Mouse (Mus musculus) cortical plate, adult 2 months (tissue): Measurements from ENCODE around the gene Ccdc13. TPM values are rescaled to one million over a fixed set of nuclear protein-coding genes. Genes with fewer than 3 reads are reported as not detected.

Experiments used
- H3K27ac ChIP-seq: fragments of 200-500 bp; 2 replicates; pipeline ENCODE4 v1.5.1; 2012; ENCODE audit warnings: low read length, control low read depth, inconsistent platforms; ENCODE audit not compliant: insufficient read depth
- H3K4me1 ChIP-seq: fragments of 200-500 bp; 2 replicates; pipeline ENCODE4 v1.6.1; 2011; ENCODE audit warnings: low read length; ENCODE audit not compliant: control insufficient read depth, insufficient read depth
- H3K4me3 ChIP-seq: fragments of 200-500 bp; 2 replicates; pipeline ENCODE4 v1.5.1; 2011; ENCODE audit warnings: mild to moderate bottlenecking, low read length, control low read depth; ENCODE audit not compliant: insufficient read depth
- CTCF ChIP-seq: fragments of 200-500 bp; IDR thresholded peaks from 2 replicates; pipeline ENCODE4 v1.5.1; 2011; ENCODE audit warnings: mild to moderate bottlenecking, control low read depth, low read length; ENCODE audit not compliant: insufficient read depth; ENCODE audit errors: extremely low read depth
- POLR2A ChIP-seq: fragments of 200-500 bp; IDR thresholded peaks from 2 replicates; pipeline ENCODE4 v1.6.1; 2011; ENCODE audit warnings: mild to moderate bottlenecking, low read length, control low read depth; ENCODE audit not compliant: insufficient read depth; ENCODE audit errors: extremely low read depth
- polyA plus RNA-seq: library from polyadenylated mRNA; depleted of rRNA; stranded (reverse); fragments of >200 nt; gene quantifications from 2 replicates; pipeline ENCODE4 v1.2.3, GENCODE M21; 2012

Ccdc13 gene
- polyA plus RNA-seq, 1 experiment, result 13.4 TPM

GRCm38 (mm10) chr9:121867632-121868031, 28.4 kb upstream of the Ccdc13 start:
- Histone ChIP-seq H3K4me1 (no peaks in the 10 kb centered on the region), H3K27ac (no peak overlapping the region), H3K4me3 (no peak overlapping the region)
- no peak for TF ChIP-seq CTCF
- TF ChIP-seq POLR2A, result no peak

GRCm38 (mm10) chr9:121865425-121866008, 26.3 kb upstream of the Ccdc13 start:
- no peaks in the 10 kb centered on the region for H3K4me1 ChIP-seq
- TF ChIP-seq POLR2A (no peak), CTCF (no peak)
- H3K4me3 ChIP-seq, result no peak overlapping the region
- no peak overlapping the region for H3K27ac ChIP-seq

- Histone ChIP-seq H3K4me1 (no peaks in the 10 kb centered on the region), H3K27ac (no peak overlapping the region), H3K4me3 (no peak overlapping the region)
- TF ChIP-seq CTCF, result no peak
- TF ChIP-seq POLR2A, result no peak
Observed at GRCm38 (mm10) chr9:121864837-121865236, 25.6 kb upstream of the Ccdc13 start.

GRCm38 (mm10) chr9:121860921-121861320, 21.7 kb upstream of the Ccdc13 start:
- Histone ChIP-seq H3K27ac (no peak overlapping the region), H3K4me1 (no peaks in the 10 kb centered on the region), H3K4me3 (no peak overlapping the region)
- no peak for TF ChIP-seq CTCF
- no peak for TF ChIP-seq POLR2A

- TF ChIP-seq POLR2A (no peak), CTCF (no peak)
Observed at GRCm38 (mm10) chr9:121859345-121859744, 20.1 kb upstream of the Ccdc13 start.

GRCm38 (mm10) chr9:121858153-121858488, 18.9 kb upstream of the Ccdc13 start, which contains the start of gene Higd1a:
Higd1a (minus strand) TSS chr9:121858362.
- peak within 1 kb of the TSS; percentile 62 for H3K4me3 ChIP-seq
- peak within 1 kb of the TSS; percentile 97 for H3K27ac ChIP-seq
- TF ChIP-seq CTCF, result no peak
- no peak; the same call in 1 of the 2 replicates for TF ChIP-seq POLR2A
- peaks cover 1% of the 10 kb centered on the region; the same call in 1 of the 2 replicates for H3K4me1 ChIP-seq

More at GRCm38 (mm10) chr9:121859345-121859744, 20.1 kb upstream of the Ccdc13 start:
- no peak overlapping the region for H3K27ac ChIP-seq
- peaks cover 1% of the 10 kb centered on the region; the same call in 1 of the 2 replicates for H3K4me1 ChIP-seq
- no peak overlapping the region for H3K4me3 ChIP-seq

- H3K27ac ChIP-seq, result peak overlapping the region; percentile 97
- peak; percentile 74 for TF ChIP-seq POLR2A
- no peak for TF ChIP-seq CTCF
- peak overlapping the region; percentile 62 for H3K4me3 ChIP-seq
- peaks cover 1% of the 10 kb centered on the region; the same call in 1 of the 2 replicates for H3K4me1 ChIP-seq
Observed at GRCm38 (mm10) chr9:121857474-121858152, 18.4 kb upstream of the Ccdc13 start.

GRCm38 (mm10) chr9:121856649-121857416, 17.6 kb upstream of the Ccdc13 start:
- peak overlapping the region; percentile 72 for H3K27ac ChIP-seq
- TF ChIP-seq CTCF (no peak), POLR2A (no peak)

GRCm38 (mm10) chr9:121854246-121854645, 15.0 kb upstream of the Ccdc13 start:
- TF ChIP-seq POLR2A, result no peak
- no peak for TF ChIP-seq CTCF
- Histone ChIP-seq H3K4me3 (no peak overlapping the region), H3K4me1 (peaks cover 1% of the 10 kb centered on the region; the same call in 1 of the 2 replicates), H3K27ac (no peak overlapping the region)

More at GRCm38 (mm10) chr9:121856649-121857416, 17.6 kb upstream of the Ccdc13 start:
- Histone ChIP-seq H3K4me3 (peak overlapping the region; percentile 62), H3K4me1 (peaks cover 1% of the 10 kb centered on the region; the same call in 1 of the 2 replicates)
